Mouse (Mus musculus): ENCODE data around the gene Olfr632. TPM values are rescaled to one million over a fixed set of nuclear protein-coding genes. Genes with fewer than 3 reads are reported as not detected.
A peak's percentile ranks its signal among the peaks of the same experiment; 100 is the strongest.

Gene Olfr632
- total RNA-seq, 1 experiment = not detected

- Histone ChIP-seq H3K27ac (ENCODE audit: insufficient read depth, low read depth, low read length, poor library complexity, severe bottlenecking) (no peak overlapping the region), H3K9me3 (ENCODE audit: control insufficient read depth, insufficient read depth, low read depth, low read length) (no peaks in the 10 kb centered on the region), H3K36me3 (ENCODE audit: control insufficient read depth, insufficient read depth, low read length, poor library complexity, severe bottlenecking) (no peaks in the 10 kb centered on the region), H3K4me3 (ENCODE audit: insufficient read depth in 1 of 2, low read depth in 1 of 2, low read length in 2 of 2, poor library complexity in 1 of 2, severe bottlenecking in 1 of 2) (no peak overlapping the region), H3K9ac (ENCODE audit: insufficient read depth, low read depth, low read length, poor library complexity, severe bottlenecking) (no peak overlapping the region), H3K4me1 (ENCODE audit: control insufficient read depth in 2 of 2, insufficient read depth in 2 of 2, low read length in 2 of 2, poor library complexity in 1 of 2) (no peaks in the 10 kb centered on the region)
- TF ChIP-seq CHD2 (IDR thresholded peaks at IDR 0.05; ENCODE audit: low read depth, low read length) (no peak), ZNF384 (IDR thresholded peaks at IDR 0.05; ENCODE audit: low read depth, low read length) (no peak), HCFC1 (IDR thresholded peaks at IDR 0.05; ENCODE audit: borderline replicate concordance, insufficient read depth, low read length) (no peak), ZC3H11A (IDR thresholded peaks at IDR 0.05; ENCODE audit: borderline replicate concordance, low read depth, low read length) (no peak), MAFK (IDR thresholded peaks at IDR 0.05; ENCODE audit: insufficient read depth, low read depth, low read length) (no peak)
- in situ Hi-C loops (cut with MboI; ENCODE audit: low sequenced_read_pairs in 2 of 2, unreplicated experiment in 2 of 2) = no loop called here
- peak; percentile 36 for DNase-seq (ENCODE audit: low read depth, low spot score)
Measured at GRCm38 (mm10) chr7:103912969-103913511, 21.1 kb upstream of the Olfr632 start.

GRCm38 (mm10) chr7:103915338-103915737 lies 18.8 kb upstream of the Olfr632 start:
- no peaks in the 10 kb centered on the region for H3K9me3 ChIP-seq (ENCODE audit: control insufficient read depth, insufficient read depth, low read depth, low read length)
- in situ Hi-C loops (cut with MboI; ENCODE audit: low sequenced_read_pairs in 2 of 2, unreplicated experiment in 2 of 2) = no loop called here
- no peak overlapping the region for H3K4me3 ChIP-seq (ENCODE audit: insufficient read depth in 1 of 2, low read depth in 1 of 2, low read length in 2 of 2, poor library complexity in 1 of 2, severe bottlenecking in 1 of 2)
- no peak for DNase-seq (ENCODE audit: low read depth, low spot score)
- TF ChIP-seq CHD2 (IDR thresholded peaks at IDR 0.05; ENCODE audit: low read depth, low read length) (no peak), ZC3H11A (IDR thresholded peaks at IDR 0.05; ENCODE audit: borderline replicate concordance, low read depth, low read length) (no peak), ZNF384 (IDR thresholded peaks at IDR 0.05; ENCODE audit: low read depth, low read length) (no peak), HCFC1 (IDR thresholded peaks at IDR 0.05; ENCODE audit: borderline replicate concordance, insufficient read depth, low read length) (no peak), MAFK (IDR thresholded peaks at IDR 0.05; ENCODE audit: insufficient read depth, low read depth, low read length) (no peak)
- no peak overlapping the region for H3K27ac ChIP-seq (ENCODE audit: insufficient read depth, low read depth, low read length, poor library complexity, severe bottlenecking)
- no peaks in the 10 kb centered on the region for H3K36me3 ChIP-seq (ENCODE audit: control insufficient read depth, insufficient read depth, low read length, poor library complexity, severe bottlenecking)
- no peaks in the 10 kb centered on the region for H3K4me1 ChIP-seq (ENCODE audit: control insufficient read depth in 2 of 2, insufficient read depth in 2 of 2, low read length in 2 of 2, poor library complexity in 1 of 2)
- no peak overlapping the region for H3K9ac ChIP-seq (ENCODE audit: insufficient read depth, low read depth, low read length, poor library complexity, severe bottlenecking)

GRCm38 (mm10) chr7:103928525-103928924 lies 5.6 kb upstream of the Olfr632 start, which contains the start of gene Olfr631:
Gene Olfr631, plus strand, starts transcription at chr7:103928825.
- H3K4me1 ChIP-seq (ENCODE audit: control insufficient read depth in 2 of 2, insufficient read depth in 2 of 2, low read length in 2 of 2, poor library complexity in 1 of 2) = no peaks in the 10 kb centered on the region
- no peak within 1 kb of the TSS for H3K27ac ChIP-seq (ENCODE audit: insufficient read depth, low read depth, low read length, poor library complexity, severe bottlenecking)
- in situ Hi-C loops (cut with MboI; ENCODE audit: low sequenced_read_pairs in 2 of 2, unreplicated experiment in 2 of 2) = no loop called here
- no peaks in the 10 kb centered on the region for H3K36me3 ChIP-seq (ENCODE audit: control insufficient read depth, insufficient read depth, low read length, poor library complexity, severe bottlenecking)
- no peak for DNase-seq (ENCODE audit: low read depth, low spot score)
- no peaks in the 10 kb centered on the region for H3K9me3 ChIP-seq (ENCODE audit: control insufficient read depth, insufficient read depth, low read depth, low read length)
- no peak within 1 kb of the TSS for H3K4me3 ChIP-seq (ENCODE audit: insufficient read depth in 1 of 2, low read depth in 1 of 2, low read length in 2 of 2, poor library complexity in 1 of 2, severe bottlenecking in 1 of 2)
- H3K9ac ChIP-seq (ENCODE audit: insufficient read depth, low read depth, low read length, poor library complexity, severe bottlenecking) = no peak within 1 kb of the TSS
- TF ChIP-seq HCFC1 (IDR thresholded peaks at IDR 0.05; ENCODE audit: borderline replicate concordance, insufficient read depth, low read length) (no peak), ZC3H11A (IDR thresholded peaks at IDR 0.05; ENCODE audit: borderline replicate concordance, low read depth, low read length) (no peak), MAFK (IDR thresholded peaks at IDR 0.05; ENCODE audit: insufficient read depth, low read depth, low read length) (no peak), CHD2 (IDR thresholded peaks at IDR 0.05; ENCODE audit: low read depth, low read length) (no peak), ZNF384 (IDR thresholded peaks at IDR 0.05; ENCODE audit: low read depth, low read length) (no peak)

GRCm38 (mm10) chr7:103942730-103943129 lies 8.6 kb downstream of the Olfr632 start:
- TF ChIP-seq CHD2 (IDR thresholded peaks at IDR 0.05; ENCODE audit: low read depth, low read length) (no peak), ZC3H11A (IDR thresholded peaks at IDR 0.05; ENCODE audit: borderline replicate concordance, low read depth, low read length) (no peak), HCFC1 (IDR thresholded peaks at IDR 0.05; ENCODE audit: borderline replicate concordance, insufficient read depth, low read length) (no peak), ZNF384 (IDR thresholded peaks at IDR 0.05; ENCODE audit: low read depth, low read length) (no peak), MAFK (IDR thresholded peaks at IDR 0.05; ENCODE audit: insufficient read depth, low read depth, low read length) (no peak)
- Histone ChIP-seq H3K9me3 (ENCODE audit: control insufficient read depth, insufficient read depth, low read depth, low read length) (no peaks in the 10 kb centered on the region), H3K36me3 (ENCODE audit: control insufficient read depth, insufficient read depth, low read length, poor library complexity, severe bottlenecking) (no peaks in the 10 kb centered on the region), H3K4me1 (ENCODE audit: control insufficient read depth in 2 of 2, insufficient read depth in 2 of 2, low read length in 2 of 2, poor library complexity in 1 of 2) (no peaks in the 10 kb centered on the region), H3K9ac (ENCODE audit: insufficient read depth, low read depth, low read length, poor library complexity, severe bottlenecking) (no peak overlapping the region), H3K4me3 (ENCODE audit: insufficient read depth in 1 of 2, low read depth in 1 of 2, low read length in 2 of 2, poor library complexity in 1 of 2, severe bottlenecking in 1 of 2) (no peak overlapping the region), H3K27ac (ENCODE audit: insufficient read depth, low read depth, low read length, poor library complexity, severe bottlenecking) (no peak overlapping the region)
- in situ Hi-C loops (cut with MboI; ENCODE audit: low sequenced_read_pairs in 2 of 2, unreplicated experiment in 2 of 2) = no loop called here
- DNase-seq (ENCODE audit: low read depth, low spot score) = peak; percentile 60

All from ES-E14 (cell line).